Mouse (Mus musculus): Measurements from ENCODE around the gene Nkd1.

The Nkd1 gene

GRCm38 (mm10) chr8:88623351-88623750 is 102.2 kb downstream of the Nkd1 start:
- no peak for DNase-seq

DNA sequence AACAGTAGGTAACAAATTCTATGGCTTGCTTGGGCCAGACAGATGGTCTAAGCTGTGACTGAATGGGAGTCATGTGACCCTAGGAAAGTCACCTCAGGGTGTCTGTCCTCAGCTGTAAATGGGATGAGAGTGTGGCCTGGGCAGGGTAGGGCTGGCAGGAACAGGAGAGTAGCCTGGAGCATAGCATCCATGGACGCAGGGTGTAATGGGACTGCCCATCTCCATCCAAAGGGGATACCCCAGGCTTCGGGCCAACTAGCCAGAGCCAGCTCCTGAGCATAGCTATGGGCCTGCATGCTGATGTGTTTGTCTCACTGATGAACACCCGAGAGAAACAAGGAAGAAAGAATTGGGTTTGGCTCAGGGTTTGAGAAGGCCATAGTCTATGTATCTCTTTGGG is 103.1 kb downstream of the Nkd1 start:
- DNase-seq, result no peak

DNA sequence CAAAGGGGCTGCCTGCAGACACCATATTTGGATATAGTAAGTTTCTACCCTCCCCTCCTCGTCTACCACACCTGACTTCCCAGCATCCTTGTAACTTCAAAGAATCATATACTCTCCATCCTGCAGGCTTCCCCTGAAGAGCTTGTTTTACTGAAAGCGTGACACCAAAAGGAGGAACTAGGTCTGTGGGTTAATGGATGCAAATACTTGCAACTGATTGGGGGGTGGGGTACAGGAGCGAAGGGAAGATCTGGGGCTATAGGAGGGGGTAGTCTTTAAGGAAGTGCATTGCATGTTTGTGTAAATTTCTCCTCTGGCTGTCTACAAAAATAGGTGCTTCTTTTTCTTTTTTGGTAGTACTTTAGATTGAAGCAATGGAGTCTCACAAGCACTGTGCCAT is 105.3 kb downstream of the Nkd1 start:
- DNase-seq, result no peak

DNA sequence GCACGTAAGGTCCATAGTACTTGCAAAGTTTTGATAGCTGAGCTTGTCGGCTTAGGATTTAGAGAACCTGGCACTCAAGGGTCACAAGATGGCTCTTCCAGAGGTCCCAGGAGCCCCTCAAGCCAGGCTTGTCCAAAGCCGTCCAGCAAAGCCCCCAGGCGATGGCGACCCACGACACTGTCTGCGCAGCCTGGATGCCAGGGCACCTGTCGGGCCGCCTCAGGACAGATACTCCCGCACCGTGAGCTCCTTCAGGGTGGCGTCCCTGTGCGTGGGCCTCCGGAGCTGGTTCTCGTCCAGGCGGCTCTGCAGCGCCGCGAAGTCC is 105.7 kb downstream of the Nkd1 start:
- no peak for DNase-seq

DNA sequence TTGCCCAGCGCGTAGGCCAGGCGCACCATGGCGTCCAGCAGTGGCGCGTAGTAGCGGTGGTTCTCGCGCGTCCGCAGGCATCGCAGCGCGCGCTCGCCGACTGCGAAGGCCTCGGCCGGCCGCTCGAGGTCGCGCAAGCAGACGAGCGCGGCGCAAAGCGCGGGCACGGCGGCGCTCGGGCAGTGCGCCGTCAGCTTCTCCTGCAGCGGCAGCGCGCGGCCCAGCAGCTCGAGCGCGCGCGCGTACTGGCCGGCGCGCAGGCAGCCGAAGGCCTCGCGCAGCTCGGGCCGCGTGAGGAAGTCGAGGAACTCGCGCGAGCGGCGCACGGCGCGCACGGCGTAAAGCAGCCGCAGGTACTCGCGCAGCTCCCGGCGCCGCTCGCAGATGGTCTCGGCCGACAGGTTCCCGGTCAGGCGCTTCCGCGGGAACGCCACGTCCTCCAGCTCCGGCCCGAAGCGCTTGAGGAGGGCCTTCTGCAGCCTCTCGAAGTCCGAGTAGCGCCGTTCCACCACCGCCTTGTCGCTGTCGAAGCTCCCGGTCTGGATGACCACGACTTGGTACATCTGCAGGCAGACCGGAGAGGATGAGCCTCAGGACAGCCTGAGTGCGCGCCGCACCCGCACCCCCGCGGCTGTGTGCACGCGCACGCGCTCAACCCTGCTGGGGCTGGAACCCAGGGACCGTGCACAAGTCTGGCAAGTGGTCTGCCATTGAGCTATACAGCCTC is 106.3 kb downstream of the Nkd1 start:
- DNase-seq, result peak; percentile 61 to 91

- no peak for DNase-seq
Measured at GRCm38 (mm10) chr8:88628001-88628774, 107.0 kb downstream of the Nkd1 start.

DNA sequence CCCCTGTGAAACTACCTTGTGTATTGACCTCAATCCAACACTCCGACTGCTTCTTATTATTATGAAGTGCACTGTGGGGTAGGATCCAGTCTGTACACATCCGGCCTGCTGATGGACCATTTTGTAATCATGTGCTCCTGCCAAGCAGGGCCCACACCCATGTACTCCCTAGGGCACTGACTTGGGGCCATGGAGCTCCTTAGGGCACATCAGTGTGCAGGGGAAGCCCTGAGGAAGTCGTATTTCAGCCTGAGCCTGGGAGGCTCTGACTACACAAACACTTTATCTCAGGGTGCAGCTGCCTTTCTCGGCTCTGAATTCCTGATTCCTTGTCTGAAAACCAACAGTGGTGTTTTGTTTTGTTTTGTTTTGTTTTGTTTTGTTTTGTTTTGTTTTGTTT is 109.1 kb downstream of the Nkd1 start:
- DNase-seq, result peak; percentile 38 to 75

DNA sequence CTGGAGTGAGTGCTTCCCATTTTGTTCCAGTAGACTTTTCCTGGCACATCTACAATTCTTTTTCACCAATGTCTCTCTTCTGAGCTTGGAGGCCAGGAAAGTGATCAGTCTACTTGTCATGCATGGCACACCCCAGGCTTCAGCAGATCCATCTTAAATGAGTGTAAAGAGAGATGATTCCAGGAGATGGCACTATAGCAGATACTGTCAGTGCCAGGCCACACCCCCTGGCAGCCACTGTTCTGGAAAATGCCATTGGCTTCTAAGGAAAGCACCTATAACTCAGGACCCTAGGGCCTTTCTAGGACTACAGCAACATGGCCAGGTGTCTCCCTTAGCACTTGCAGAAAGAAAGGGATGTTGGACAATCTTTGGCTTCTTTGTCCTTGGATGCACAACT is 109.9 kb downstream of the Nkd1 start:
- DNase-seq, result peak; percentile 63 to 66

GRCm38 (mm10) chr8:88633343-88633765 is 112.2 kb downstream of the Nkd1 start:
- DNase-seq, result peak; percentile 21 to 72

DNA sequence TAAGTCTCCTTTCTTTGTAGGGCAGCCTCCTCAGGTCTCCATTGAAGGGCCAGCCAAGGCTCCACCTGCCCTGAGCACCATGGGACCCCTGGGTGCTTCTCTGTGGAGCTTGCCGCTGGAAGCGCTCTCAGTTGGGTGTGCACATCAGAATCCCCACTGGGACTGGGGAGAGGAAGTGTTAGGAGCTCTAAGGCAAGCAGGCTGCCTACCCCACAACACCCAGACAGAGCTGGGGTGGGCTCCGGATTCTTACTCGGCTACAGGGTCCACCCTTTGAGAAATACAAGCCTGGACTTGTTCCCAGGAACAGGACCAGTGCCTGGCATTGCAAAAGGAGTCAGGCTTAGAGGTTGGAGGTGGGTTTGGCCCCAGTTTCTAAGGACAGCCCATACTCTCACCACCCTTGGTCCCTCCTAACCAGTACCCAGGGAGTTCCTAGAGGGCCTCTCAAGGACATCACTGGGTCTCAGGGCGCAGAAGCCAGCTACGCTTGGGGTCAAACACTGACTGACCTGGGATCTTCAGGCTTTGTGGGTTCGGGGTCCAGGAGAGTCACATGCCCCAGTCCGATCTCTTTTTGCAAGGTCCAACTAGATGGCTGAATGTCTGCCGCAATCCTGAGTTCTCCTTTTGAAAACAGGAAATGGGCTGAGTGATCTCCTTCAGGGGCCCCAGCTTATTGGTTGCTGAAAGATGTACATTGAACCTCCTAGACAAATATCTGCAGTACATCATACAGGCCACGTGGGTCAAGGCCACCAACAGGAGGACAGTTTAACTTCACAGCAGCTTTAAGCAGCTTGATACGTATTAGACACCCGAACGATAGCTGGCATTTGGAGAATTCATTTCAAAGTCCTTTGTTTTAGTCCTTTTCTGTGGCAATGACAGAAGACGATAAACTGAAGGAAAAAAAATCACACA is 114.6 kb downstream of the Nkd1 start, which contains the start of gene Snx20:
Snx20 (minus strand) TSS at position 655 of the 924 bp plus-strand sequence.
- DNase-seq, result no peak

DNA sequence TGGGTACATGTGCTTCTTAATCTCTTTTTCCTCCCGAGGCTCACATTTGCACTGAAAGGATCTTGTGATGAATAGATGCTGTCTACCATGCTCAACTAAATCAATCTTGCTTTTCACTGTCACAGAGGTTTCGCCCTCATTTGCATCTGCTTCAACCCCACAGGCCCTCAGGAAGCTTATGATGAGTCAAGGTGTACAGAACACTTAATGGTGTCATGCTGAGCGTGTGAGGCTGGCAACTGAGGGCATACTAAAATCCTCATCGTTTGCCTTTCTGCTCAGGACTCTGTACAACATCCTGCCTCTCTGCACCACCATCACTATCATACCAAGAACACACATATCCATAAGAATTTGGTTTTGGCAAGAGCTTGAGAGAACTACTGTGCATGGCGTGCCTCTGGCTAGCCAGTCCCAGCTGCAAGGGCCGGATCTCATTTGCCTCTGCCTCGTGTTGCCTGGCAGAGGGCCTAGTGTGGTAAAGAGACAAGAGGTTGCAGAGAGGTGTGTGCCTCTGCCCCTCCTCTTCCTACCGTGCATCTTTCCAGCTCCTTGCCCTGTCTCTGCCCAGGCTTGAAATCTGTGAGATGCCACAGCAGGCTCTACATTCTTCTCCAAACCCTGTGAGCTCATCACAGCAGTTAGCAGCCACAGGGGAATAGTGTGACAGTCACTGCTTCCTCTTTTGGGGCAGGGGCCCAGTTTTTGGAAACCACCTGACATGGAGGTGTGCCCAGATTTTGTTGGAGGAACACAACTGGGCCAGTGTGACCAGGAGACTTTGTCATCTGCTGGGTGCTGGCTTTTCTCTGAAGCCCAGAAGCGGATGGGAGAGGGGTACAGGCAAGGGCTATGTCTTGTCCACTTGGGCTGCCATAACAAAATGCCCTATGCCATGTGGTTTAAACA is 116.2 kb downstream of the Nkd1 start:
- DNase-seq, result no peak

GRCm38 (mm10) chr8:88638908-88639307 is 117.8 kb downstream of the Nkd1 start:
- no peak for DNase-seq

GRCm38 (mm10) chr8:88642734-88643564 is 121.8 kb downstream of the Nkd1 start:
- peak in 1 of 2 experiments; percentile 23 for DNase-seq

Measured in kidney, postnatal 25 days (tissue).